Mouse (Mus musculus): Measurements from ENCODE around the gene Fbxo46. TPM values are rescaled to one million over a fixed set of nuclear protein-coding genes. Genes with fewer than 3 reads are reported as not detected.
A peak's percentile ranks its signal among the peaks of the same experiment; 100 is the strongest.

Fbxo46 gene
- polyA plus RNA-seq, 1 experiment: 4.8 TPM

- Histone ChIP-seq H3K27ac (ENCODE audit: insufficient read depth, low read length) (no peak overlapping the region), H3K4me1 (ENCODE audit: control insufficient read depth, insufficient read depth, low read length) (no peaks in the 10 kb centered on the region; the same call in 1 of the 2 replicates), H3K4me3 (ENCODE audit: insufficient read depth, low read length) (no peak overlapping the region)
- TF ChIP-seq POLR2A (IDR thresholded peaks at IDR 0.05; ENCODE audit: low read depth, low read length): no peak
- no peak for TF ChIP-seq CTCF (IDR thresholded peaks at IDR 0.05; ENCODE audit: borderline replicate concordance, insufficient read depth, low read length)
Measured at GRCm38 (mm10) chr7:19121686-19122085, 2.0 kb downstream of the Fbxo46 start.

DNA sequence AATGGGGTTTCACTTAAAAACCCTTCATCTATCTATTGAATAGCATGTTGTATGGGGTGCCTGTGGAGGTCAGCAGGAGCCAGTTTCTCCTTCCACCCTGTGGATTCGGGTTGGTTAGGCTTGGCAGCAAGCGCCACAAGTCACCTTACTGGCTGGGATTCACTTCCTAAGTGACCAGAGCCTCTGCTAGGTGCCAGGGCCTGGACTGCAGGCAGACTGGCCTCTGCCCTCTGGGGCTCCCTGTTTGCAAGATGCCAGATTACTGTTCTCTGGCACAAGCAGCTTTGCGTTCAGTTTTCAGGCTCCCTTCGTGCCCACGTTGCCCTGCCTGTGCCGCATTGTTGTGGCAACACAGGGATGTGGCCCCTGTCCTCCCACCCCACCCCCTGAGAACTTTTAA, 5.1 kb downstream of the Fbxo46 start:
- no peak overlapping the region for H3K27ac ChIP-seq (ENCODE audit: insufficient read depth, low read length)

DNA sequence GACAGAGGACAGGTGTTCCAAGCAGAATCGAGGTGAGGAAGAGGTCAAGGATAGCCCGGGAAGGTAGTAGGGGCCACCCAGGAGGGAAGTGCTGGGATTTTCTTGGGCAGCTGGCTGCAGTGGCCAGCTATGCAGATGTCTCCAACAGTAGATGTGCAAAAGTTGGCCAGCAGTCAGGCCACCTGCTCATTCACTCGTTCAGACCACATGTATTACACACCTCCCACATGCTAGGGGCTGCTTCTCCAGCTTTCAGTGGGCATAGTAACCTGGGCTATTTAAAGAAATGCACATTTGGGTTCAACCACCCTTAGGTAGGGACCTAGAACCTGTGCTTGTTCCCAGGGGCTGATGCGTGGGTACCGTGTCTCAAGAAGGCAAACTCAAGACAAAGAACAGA, 8.1 kb downstream of the Fbxo46 start:
- no peak overlapping the region for H3K27ac ChIP-seq (ENCODE audit: insufficient read depth, low read length)
- H3K4me1 ChIP-seq (ENCODE audit: control insufficient read depth, insufficient read depth, low read length): peaks cover 3% of the 10 kb centered on the region; the same call in 1 of the 2 replicates
- no peak overlapping the region for H3K4me3 ChIP-seq (ENCODE audit: insufficient read depth, low read length)
- no peak for TF ChIP-seq CTCF (IDR thresholded peaks at IDR 0.05; ENCODE audit: borderline replicate concordance, insufficient read depth, low read length)
- TF ChIP-seq POLR2A (IDR thresholded peaks at IDR 0.05; ENCODE audit: low read depth, low read length): no peak

More for the DNA sequence above, 5.1 kb downstream of the Fbxo46 start:
- TF ChIP-seq POLR2A (IDR thresholded peaks at IDR 0.05; ENCODE audit: low read depth, low read length): no peak
- TF ChIP-seq CTCF (IDR thresholded peaks at IDR 0.05; ENCODE audit: borderline replicate concordance, insufficient read depth, low read length): no peak
- no peak overlapping the region for H3K4me3 ChIP-seq (ENCODE audit: insufficient read depth, low read length)
- H3K4me1 ChIP-seq (ENCODE audit: control insufficient read depth, insufficient read depth, low read length): no peaks in the 10 kb centered on the region; the same call in 1 of the 2 replicates

DNA sequence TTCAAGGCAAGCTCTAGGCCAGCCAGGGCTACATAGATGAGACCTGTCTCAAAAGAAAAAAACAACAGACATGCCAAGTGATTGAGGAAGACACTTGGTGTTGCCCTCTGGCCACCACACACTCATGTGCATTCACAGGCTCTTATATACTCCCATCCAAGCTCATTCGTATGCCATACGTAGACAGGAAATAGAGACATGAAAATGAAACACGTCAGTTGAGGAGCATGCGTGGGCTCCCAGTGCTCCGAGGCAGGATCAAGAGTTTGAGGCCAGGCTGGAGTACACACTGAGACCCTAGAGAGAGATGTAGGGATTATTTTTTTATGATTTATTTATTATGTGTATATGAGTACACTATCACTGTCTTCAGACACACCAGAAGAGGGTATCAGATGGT, 9.7 kb downstream of the Fbxo46 start:
- Histone ChIP-seq H3K4me1 (ENCODE audit: control insufficient read depth, insufficient read depth, low read length) (peaks cover 3% of the 10 kb centered on the region; the same call in 1 of the 2 replicates), H3K4me3 (ENCODE audit: insufficient read depth, low read length) (no peak overlapping the region), H3K27ac (ENCODE audit: insufficient read depth, low read length) (no peak overlapping the region)
- no peak for TF ChIP-seq POLR2A (IDR thresholded peaks at IDR 0.05; ENCODE audit: low read depth, low read length)
- TF ChIP-seq CTCF (IDR thresholded peaks at IDR 0.05; ENCODE audit: borderline replicate concordance, insufficient read depth, low read length): no peak

DNA sequence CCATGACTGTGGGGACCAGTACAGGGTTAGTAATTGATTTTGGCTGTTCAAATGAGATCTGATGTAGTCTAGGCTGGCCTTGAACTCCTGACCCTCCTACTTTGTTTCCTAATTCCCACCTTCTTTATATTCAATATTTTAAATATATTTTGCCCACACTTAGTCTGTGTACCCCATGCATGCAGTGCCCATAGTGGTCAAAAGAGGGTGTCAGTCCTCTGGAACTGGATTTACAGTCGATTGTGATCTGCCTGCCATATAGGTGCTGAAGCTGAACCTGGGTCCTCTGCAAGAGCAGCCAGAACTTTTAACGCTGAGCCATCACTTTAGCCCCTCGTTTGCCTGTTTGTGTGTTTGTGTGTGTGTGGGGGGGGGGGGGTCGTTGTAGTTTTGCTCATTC, 11.0 kb downstream of the Fbxo46 start:
- Histone ChIP-seq H3K4me3 (ENCODE audit: insufficient read depth, low read length) (peak overlapping the region; percentile 30; the same call in 1 of the 2 replicates), H3K27ac (ENCODE audit: insufficient read depth, low read length) (peak overlapping the region; percentile 82), H3K4me1 (ENCODE audit: control insufficient read depth, insufficient read depth, low read length) (peaks cover 3% of the 10 kb centered on the region; the same call in 1 of the 2 replicates)
- no peak for TF ChIP-seq POLR2A (IDR thresholded peaks at IDR 0.05; ENCODE audit: low read depth, low read length)
- no peak for TF ChIP-seq CTCF (IDR thresholded peaks at IDR 0.05; ENCODE audit: borderline replicate concordance, insufficient read depth, low read length)

DNA sequence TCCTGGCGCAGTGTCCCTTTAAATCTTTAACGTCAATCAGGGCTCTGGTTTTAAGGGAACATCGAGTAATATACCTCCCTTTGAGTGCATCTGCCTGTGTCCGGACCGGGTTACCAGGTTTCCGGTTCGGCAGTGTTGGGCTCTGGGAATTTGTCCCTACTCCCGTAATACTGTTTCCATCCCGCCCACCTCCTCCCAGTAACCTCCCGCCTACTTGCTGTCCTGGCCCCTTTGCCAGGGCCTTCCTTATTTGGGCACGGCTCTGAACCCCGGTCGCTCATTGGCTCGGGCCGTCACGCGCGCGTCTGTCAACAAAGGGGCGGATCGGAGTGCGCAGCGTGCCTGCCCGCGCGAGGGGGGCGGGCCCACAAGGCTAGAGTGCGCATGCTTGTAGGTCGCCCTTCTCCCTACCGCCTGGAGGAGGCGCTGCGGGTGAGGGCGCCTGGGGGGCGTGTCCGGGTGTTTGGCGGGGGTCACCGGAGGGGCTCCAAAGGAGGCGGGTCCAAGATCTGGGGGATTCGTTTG, 11.7 kb downstream of the Fbxo46 start:
- TF ChIP-seq CTCF (IDR thresholded peaks at IDR 0.05; ENCODE audit: borderline replicate concordance, insufficient read depth, low read length) (peak; percentile 72), POLR2A (IDR thresholded peaks at IDR 0.05; ENCODE audit: low read depth, low read length) (no peak)
- Histone ChIP-seq H3K4me1 (ENCODE audit: control insufficient read depth, insufficient read depth, low read length) (peaks cover 3% of the 10 kb centered on the region; the same call in 1 of the 2 replicates), H3K27ac (ENCODE audit: insufficient read depth, low read length) (peak overlapping the region; percentile 82), H3K4me3 (ENCODE audit: insufficient read depth, low read length) (peak overlapping the region; percentile 31)

- Histone ChIP-seq H3K4me1 (ENCODE audit: control insufficient read depth, insufficient read depth, low read length) (no peaks in the 10 kb centered on the region), H3K4me3 (ENCODE audit: insufficient read depth, low read length) (no peak overlapping the region), H3K27ac (ENCODE audit: insufficient read depth, low read length) (no peak overlapping the region)
- TF ChIP-seq POLR2A (IDR thresholded peaks at IDR 0.05; ENCODE audit: low read depth, low read length) (no peak), CTCF (IDR thresholded peaks at IDR 0.05; ENCODE audit: borderline replicate concordance, insufficient read depth, low read length) (no peak)
Measured at GRCm38 (mm10) chr7:19136168-19136567, 16.5 kb downstream of the Fbxo46 start.

DNA sequence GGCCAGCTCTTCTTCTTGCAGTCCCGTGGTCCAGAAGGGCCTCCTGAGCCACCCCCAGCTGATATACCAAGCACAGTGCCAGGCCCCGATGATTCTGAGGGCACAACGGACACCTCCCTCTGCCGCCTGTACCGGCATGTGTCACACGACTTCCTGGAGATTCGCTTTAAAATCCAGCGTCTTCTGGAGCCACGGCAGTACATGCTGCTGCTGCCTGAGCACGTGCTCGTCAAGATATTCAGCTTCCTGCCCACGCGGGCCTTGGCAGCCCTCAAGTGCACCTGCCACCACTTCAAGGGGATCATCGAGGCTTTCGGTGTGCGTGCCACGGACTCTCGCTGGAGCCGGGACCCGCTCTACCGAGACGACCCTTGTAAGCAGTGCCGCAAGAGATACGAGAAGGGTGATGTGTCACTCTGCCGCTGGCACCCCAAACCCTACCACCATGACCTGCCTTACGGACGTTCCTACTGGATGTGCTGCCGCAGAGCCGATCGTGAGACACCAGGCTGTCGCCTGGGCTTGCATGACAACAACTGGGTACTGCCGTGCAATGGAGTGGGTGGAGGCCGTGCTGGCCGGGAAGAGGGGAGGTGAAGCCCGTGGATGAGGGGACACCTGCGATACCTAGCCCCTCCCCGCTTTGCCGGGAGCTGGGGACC, 17.1 kb downstream of the Fbxo46 start:
- Histone ChIP-seq H3K4me1 (ENCODE audit: control insufficient read depth, insufficient read depth, low read length) (no peaks in the 10 kb centered on the region), H3K27ac (ENCODE audit: insufficient read depth, low read length) (no peak overlapping the region), H3K4me3 (ENCODE audit: insufficient read depth, low read length) (no peak overlapping the region)
- TF ChIP-seq CTCF (IDR thresholded peaks at IDR 0.05; ENCODE audit: borderline replicate concordance, insufficient read depth, low read length) (no peak), POLR2A (IDR thresholded peaks at IDR 0.05; ENCODE audit: low read depth, low read length) (no peak)

- Histone ChIP-seq H3K27ac (ENCODE audit: insufficient read depth, low read length) (no peak overlapping the region), H3K4me3 (ENCODE audit: insufficient read depth, low read length) (no peak overlapping the region), H3K4me1 (ENCODE audit: control insufficient read depth, insufficient read depth, low read length) (no peaks in the 10 kb centered on the region)
- TF ChIP-seq POLR2A (IDR thresholded peaks at IDR 0.05; ENCODE audit: low read depth, low read length): no peak
- peak; percentile 30; the same call in 1 of the 2 replicates for TF ChIP-seq CTCF (IDR thresholded peaks at IDR 0.05; ENCODE audit: borderline replicate concordance, insufficient read depth, low read length)
Measured at GRCm38 (mm10) chr7:19137380-19137779, 17.7 kb downstream of the Fbxo46 start.

GRCm38 (mm10) chr7:19146793-19147192, 27.1 kb downstream of the Fbxo46 start:
- TF ChIP-seq CTCF (IDR thresholded peaks at IDR 0.05; ENCODE audit: borderline replicate concordance, insufficient read depth, low read length) (no peak), POLR2A (IDR thresholded peaks at IDR 0.05; ENCODE audit: low read depth, low read length) (no peak)
- 0 out of 2 replicates have a peak, but pooled peaks cover 4% of the 10 kb centered on the region for H3K4me1 ChIP-seq (ENCODE audit: control insufficient read depth, insufficient read depth, low read length)
- H3K4me3 ChIP-seq (ENCODE audit: insufficient read depth, low read length): no peak overlapping the region
- H3K27ac ChIP-seq (ENCODE audit: insufficient read depth, low read length): no peak overlapping the region

All from embryonic fibroblast, embryonic 13.5 days (primary cell).